Mouse (Mus musculus): ENCODE measurements around the gene Tcp1. TPM values are rescaled to one million over a fixed set of nuclear protein-coding genes. Genes with fewer than 3 reads are reported as not detected.
"Not testable (repeated sequence)": the region's sequence is repeated elsewhere in the genome, so short reads cannot be mapped to it uniquely, and the experiment has no call there.

Gene Tcp1
- polyA plus RNA-seq, 2 experiments, result 110 to 249 TPM

- TF ChIP-seq CTCF (IDR thresholded peaks at IDR 0.05; ENCODE audit: low read depth) (no peak), EP300 (IDR thresholded peaks at IDR 0.05; ENCODE audit: low read depth) (no peak)
- Histone ChIP-seq H3K9me3 (ENCODE audit: control insufficient read depth, low read length) (no peaks in the 10 kb centered on the region), H3K27ac (no peak overlapping the region), H3K36me3 (replicated peaks; ENCODE audit: control insufficient read depth, insufficient read depth, low read depth) (no peaks in the 10 kb centered on the region), H3K4me3 (ENCODE audit: insufficient read depth in 1 of 2, low read depth in 2 of 2, low read length in 2 of 2) (no peak overlapping the region), H3K27me3 (ENCODE audit: control insufficient read depth, insufficient read depth, low read length) (no peaks in the 10 kb centered on the region), H3K4me2 (ENCODE audit: low read depth) (no peak overlapping the region), H3K4me1 (replicated peaks; ENCODE audit: control insufficient read depth in 2 of 2, insufficient read depth in 2 of 2, low read length in 1 of 2) (peaks cover 0 to 13% of the 10 kb centered on the region in 2 experiments; a peak in 3 of 4 replicates), H3K9ac (replicated peaks) (no peak overlapping the region)
- 56% methylated on average over 2 of the region's 2 CpGs for WGBS (ENCODE audit: insufficient replicate concordance)
- no peak for DNase-seq (ENCODE audit: low read depth in 3 of 3, low spot score in 3 of 3)
- no peak for ATAC-seq (ENCODE audit: insufficient read depth)
These were observed 22.0 kb downstream of the Tcp1 start for GRCm38 (mm10) chr17:12937412-12937970.

- DNase-seq (ENCODE audit: low read depth in 3 of 3, low spot score in 3 of 3), result no peak
- no peak overlapping the region for H3K9ac ChIP-seq (replicated peaks)
- no peak for TF ChIP-seq EP300 (IDR thresholded peaks at IDR 0.05; ENCODE audit: low read depth)
- no peak for TF ChIP-seq CTCF (IDR thresholded peaks at IDR 0.05; ENCODE audit: low read depth)
- no peak overlapping the region for H3K27ac ChIP-seq
- peaks cover 0 to 13% of the 10 kb centered on the region in 2 experiments; a peak in 3 of 4 replicates for H3K4me1 ChIP-seq (replicated peaks; ENCODE audit: control insufficient read depth in 2 of 2, insufficient read depth in 2 of 2, low read length in 1 of 2)
- ATAC-seq (ENCODE audit: insufficient read depth), result no peak
- no peak overlapping the region for H3K4me3 ChIP-seq (ENCODE audit: insufficient read depth in 1 of 2, low read depth in 2 of 2, low read length in 2 of 2)
- 41% methylated on average over 2 of the region's 2 CpGs for WGBS (ENCODE audit: insufficient replicate concordance)
- no peaks in the 10 kb centered on the region for H3K9me3 ChIP-seq (ENCODE audit: control insufficient read depth, low read length)
- H3K36me3 ChIP-seq (replicated peaks; ENCODE audit: control insufficient read depth, insufficient read depth, low read depth), result no peaks in the 10 kb centered on the region; the same call in 1 of the 2 replicates
- no peak overlapping the region for H3K4me2 ChIP-seq (ENCODE audit: low read depth)
- no peaks in the 10 kb centered on the region for H3K27me3 ChIP-seq (ENCODE audit: control insufficient read depth, insufficient read depth, low read length)
These were observed 22.6 kb downstream of the Tcp1 start for GRCm38 (mm10) chr17:12938077-12938476.

GRCm38 (mm10) chr17:12939377-12940148 is 24.1 kb downstream of the Tcp1 start:
- ATAC-seq (ENCODE audit: insufficient read depth), result peak; percentile 19
- H3K27ac ChIP-seq; DNase-seq (ENCODE audit: low read depth in 3 of 3, low spot score in 3 of 3); H3K27me3 ChIP-seq (ENCODE audit: control insufficient read depth, insufficient read depth, low read length); H3K9me3 ChIP-seq (ENCODE audit: control insufficient read depth, low read length); H3K9ac ChIP-seq (replicated peaks); H3K36me3 ChIP-seq (replicated peaks; ENCODE audit: control insufficient read depth, insufficient read depth, low read depth): not testable (repeated sequence)
- Histone ChIP-seq H3K4me1 (replicated peaks; ENCODE audit: control insufficient read depth in 2 of 2, insufficient read depth in 2 of 2, low read length in 1 of 2) (peaks cover 0 to 13% of the 10 kb centered on the region in 2 experiments; a peak in 3 of 4 replicates), H3K4me3 (ENCODE audit: insufficient read depth in 1 of 2, low read depth in 2 of 2, low read length in 2 of 2) (peak overlapping the region; percentile 1 to 17; a peak in 1 of 4 replicates), H3K4me2 (ENCODE audit: low read depth) (peak overlapping the region; percentile 47)
- WGBS (ENCODE audit: insufficient replicate concordance), result 62% methylated on average over 2 of the region's 12 CpGs

- DNase-seq (ENCODE audit: low read depth in 3 of 3, low spot score in 3 of 3) (no peak), ATAC-seq (ENCODE audit: insufficient read depth) (peak; percentile 67)
- Histone ChIP-seq H3K27ac (no peak within 1 kb of the TSS), H3K36me3 (replicated peaks; ENCODE audit: control insufficient read depth, insufficient read depth, low read depth) (peaks cover 4% of the 10 kb centered on the region), H3K9ac (replicated peaks) (no peak within 1 kb of the TSS), H3K27me3 (ENCODE audit: control insufficient read depth, insufficient read depth, low read length) (no peaks in the 10 kb centered on the region), H3K4me3 (ENCODE audit: insufficient read depth in 1 of 2, low read depth in 2 of 2, low read length in 2 of 2) (peak within 1 kb of the TSS; percentile 17 to 22; a peak in 2 of 4 replicates), H3K4me2 (ENCODE audit: low read depth) (peak within 1 kb of the TSS; percentile 47), H3K4me1 (replicated peaks; ENCODE audit: control insufficient read depth in 2 of 2, insufficient read depth in 2 of 2, low read length in 1 of 2) (peaks cover 0 to 11% of the 10 kb centered on the region in 2 experiments; a peak in 3 of 4 replicates), H3K9me3 (ENCODE audit: control insufficient read depth, low read length) (no peaks in the 10 kb centered on the region)
- no peak for TF ChIP-seq EP300 (IDR thresholded peaks at IDR 0.05; ENCODE audit: low read depth)
- TF ChIP-seq CTCF (IDR thresholded peaks at IDR 0.05; ENCODE audit: low read depth), result no peak
- 12% methylated on average over 27 of the region's 27 CpGs for WGBS (ENCODE audit: insufficient replicate concordance)
These were observed 24.8 kb downstream of the Tcp1 start, which contains the start of gene Acat3 for GRCm38 (mm10) chr17:12940151-12940805. Gene Acat3, minus strand, starts transcription at chr17:12940600.
